Mouse (Mus musculus) G1E (cell line): Measurements from ENCODE around the gene Ppm1m. TPM values are rescaled to one million over a fixed set of nuclear protein-coding genes. Genes with fewer than 3 reads are reported as not detected.
A peak's percentile ranks its signal among the peaks of the same experiment; 100 is the strongest.

ENCODE experiments used
- ATAC-seq: 2 replicates; pipeline ENCODE4 v1.8.0; 2016; ENCODE audit warnings: mild to moderate bottlenecking; ENCODE audit not compliant: insufficient number of reproducible peaks, poor library complexity, low FRiP score, severe bottlenecking; ENCODE audit errors: extremely low read depth
- DNase-seq: peaks from one replicate; pipeline ENCODE4 v3.0.0; 2012; ENCODE audit warnings: low spot score
- H3K27me3 ChIP-seq: 2 replicates; pipeline ENCODE4 v1.6.1; 2012; ENCODE audit warnings: mild to moderate bottlenecking, low read length, inconsistent platforms; ENCODE audit not compliant: insufficient read depth
- H3K36me3 ChIP-seq: replicated peaks from 2 replicates; pipeline ENCODE3; 2012; ENCODE audit warnings: mild to moderate bottlenecking, inconsistent platforms
- H3K4me1 ChIP-seq: 2 replicates; pipeline ENCODE4 v1.6.1; 2012; ENCODE audit warnings: low read depth, low read length, inconsistent platforms, mixed read lengths; ENCODE audit not compliant: insufficient read depth
- H3K4me3 ChIP-seq: 2 replicates; pipeline ENCODE4 v1.5.1; 2012; ENCODE audit warnings: low read depth, mild to moderate bottlenecking, inconsistent platforms, low read length, moderate library complexity, mixed read lengths
- H3K9me3 ChIP-seq: replicated peaks from 2 replicates; pipeline ENCODE4 v1.6.1; 2012; ENCODE audit warnings: inconsistent platforms
- CTCF ChIP-seq: IDR thresholded peaks from 2 replicates; pipeline ENCODE4 v1.5.1; 2012; ENCODE audit warnings: low read depth, low read length, inconsistent platforms, mixed read lengths
- GATA1 ChIP-seq: IDR thresholded peaks from 2 replicates; pipeline ENCODE4 v1.6.1; 2012; ENCODE audit warnings: borderline replicate concordance, low read length, inconsistent platforms, mixed read lengths
- GATA2 ChIP-seq: IDR thresholded peaks from 2 replicates; pipeline ENCODE4 v1.6.1; 2012; ENCODE audit warnings: low read depth, low read length, inconsistent platforms, borderline replicate concordance
- POLR2AphosphoS5 ChIP-seq: IDR thresholded peaks from 2 replicates; pipeline ENCODE4 v1.6.1; 2012; ENCODE audit warnings: low read depth, low read length, inconsistent platforms; ENCODE audit not compliant: insufficient replicate concordance
- TAL1 ChIP-seq: conservative IDR thresholded peaks from 2 replicates; pipeline ENCODE4 v1.6.1; 2012; ENCODE audit warnings: low read depth, low read length, inconsistent platforms, mixed read lengths
- polyA plus RNA-seq: library from polyadenylated mRNA; stranded (reverse); fragments of >175 nt; gene quantifications from 2 replicates; pipeline ENCODE4 v1.2.3, GENCODE M21; 2012
- total RNA-seq, 2 experiments: library from RNA; stranded (forward) in 1 of 2; stranded (reverse) in 1 of 2; fragments of 200-1000 nt in 1 of 2; fragments of >200 nt in 1 of 2; fragmentation: Nextera tagmentation in 1 of 2; gene quantifications; 2 replicates each; pipeline ENCODE4 v1.2.3; 2014 to 2017

Ppm1m gene
- total and polyA plus RNA-seq, 3 experiments = 9.4 to 18.5 (median 14.4) TPM

DNA sequence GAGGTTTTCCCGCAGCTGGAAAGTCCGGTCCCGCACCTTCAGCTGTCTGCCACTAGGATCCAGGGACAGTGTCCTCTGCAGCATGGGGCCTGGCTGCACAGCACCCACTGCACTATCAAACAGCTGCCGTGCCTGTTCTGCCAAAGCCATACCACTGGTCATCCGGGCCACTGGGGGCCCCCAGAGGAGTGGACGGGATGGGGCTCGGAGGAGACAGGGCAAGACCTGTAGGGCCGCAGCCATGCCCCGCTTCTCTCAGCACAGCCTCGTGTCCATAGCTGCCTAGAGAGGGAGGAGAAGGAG is 42.0 kb downstream of the Ppm1m start:
- H3K36me3 ChIP-seq = peaks cover 24% of the 10 kb centered on the region
- DNase-seq (no peak), ATAC-seq (no peak)
- H3K9me3 ChIP-seq = no peaks in the 10 kb centered on the region
- TF ChIP-seq TAL1 (no peak), GATA2 (no peak), POLR2AphosphoS5 (no peak), GATA1 (no peak)
- H3K27me3 ChIP-seq = peaks cover 5% of the 10 kb centered on the region; the same call in 1 of the 2 replicates
- peaks cover 21% of the 10 kb centered on the region for H3K4me1 ChIP-seq
- H3K4me3 ChIP-seq = no peak overlapping the region

DNA sequence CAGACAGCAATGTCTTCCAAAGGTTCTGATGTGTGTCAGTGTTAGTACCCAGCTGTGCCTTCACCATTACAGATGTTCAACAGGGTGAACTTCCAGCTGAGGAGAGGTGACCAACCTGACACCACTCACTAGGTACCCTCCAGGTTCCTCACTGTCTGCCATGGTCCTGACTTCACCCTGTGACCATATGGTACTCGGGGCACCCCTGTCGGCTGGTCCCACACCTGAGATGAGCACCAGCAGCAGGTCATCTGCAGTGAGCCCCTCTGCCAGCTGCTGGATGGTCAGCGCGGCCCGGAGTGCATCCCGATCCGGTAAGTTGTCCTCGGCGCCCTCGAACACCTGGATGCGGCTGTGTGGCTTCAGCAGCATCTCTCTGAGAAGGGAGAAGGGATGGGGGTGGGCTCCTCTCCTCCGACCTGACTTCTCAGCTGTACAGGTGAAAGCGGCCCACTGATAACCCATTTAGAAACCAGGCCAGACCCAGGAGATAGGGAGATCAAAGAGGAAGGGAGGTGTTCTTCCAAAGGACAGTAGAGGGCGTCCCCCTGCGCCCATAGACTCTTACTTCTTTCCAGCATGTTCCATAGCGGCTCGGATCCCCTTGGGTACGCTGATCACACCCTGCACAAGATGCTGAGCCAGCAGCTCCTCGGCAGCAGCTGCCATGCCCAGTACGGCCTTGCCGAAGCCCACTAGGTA is 42.5 kb downstream of the Ppm1m start:
- DNase-seq (no peak), ATAC-seq (no peak)
- H3K36me3 ChIP-seq = peaks cover 24% of the 10 kb centered on the region
- peaks cover 5% of the 10 kb centered on the region; the same call in 1 of the 2 replicates for H3K27me3 ChIP-seq
- H3K9me3 ChIP-seq = no peaks in the 10 kb centered on the region
- peaks cover 21% of the 10 kb centered on the region for H3K4me1 ChIP-seq
- TF ChIP-seq GATA2 (no peak), GATA1 (no peak), TAL1 (no peak), CTCF (no peak), POLR2AphosphoS5 (no peak)
- no peak overlapping the region for H3K4me3 ChIP-seq

DNA sequence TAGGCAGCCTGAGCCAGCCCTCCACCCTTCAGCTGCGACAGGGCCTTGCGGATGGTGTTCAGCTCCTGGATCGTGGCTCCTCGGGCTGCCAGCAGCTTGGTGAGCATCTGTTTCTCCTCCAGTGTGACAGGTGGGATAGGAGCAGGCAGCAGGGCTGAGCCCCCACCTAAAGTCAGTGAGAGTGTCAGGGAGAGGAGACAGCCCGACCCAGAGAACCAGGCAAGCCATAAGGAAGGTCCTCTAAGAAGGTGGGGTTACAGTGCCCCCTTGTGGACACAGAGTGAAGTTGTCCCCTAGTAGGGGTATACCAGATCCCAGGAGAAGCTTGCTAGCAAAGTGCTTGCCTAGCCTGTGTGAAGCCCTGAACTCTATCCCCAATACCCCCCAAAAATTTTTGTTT is 43.1 kb downstream of the Ppm1m start:
- Histone ChIP-seq H3K4me3 (no peak overlapping the region), H3K9me3 (no peaks in the 10 kb centered on the region), H3K36me3 (peaks cover 24% of the 10 kb centered on the region), H3K4me1 (peaks cover 21% of the 10 kb centered on the region), H3K27me3 (peaks cover 5% of the 10 kb centered on the region; the same call in 1 of the 2 replicates)
- DNase-seq = peak; percentile 60
- ATAC-seq = peak; percentile 23; the same call in 1 of the 2 replicates
- TF ChIP-seq TAL1 = no peak
- peak; percentile 81 for TF ChIP-seq CTCF
- TF ChIP-seq POLR2AphosphoS5 = no peak

DNA sequence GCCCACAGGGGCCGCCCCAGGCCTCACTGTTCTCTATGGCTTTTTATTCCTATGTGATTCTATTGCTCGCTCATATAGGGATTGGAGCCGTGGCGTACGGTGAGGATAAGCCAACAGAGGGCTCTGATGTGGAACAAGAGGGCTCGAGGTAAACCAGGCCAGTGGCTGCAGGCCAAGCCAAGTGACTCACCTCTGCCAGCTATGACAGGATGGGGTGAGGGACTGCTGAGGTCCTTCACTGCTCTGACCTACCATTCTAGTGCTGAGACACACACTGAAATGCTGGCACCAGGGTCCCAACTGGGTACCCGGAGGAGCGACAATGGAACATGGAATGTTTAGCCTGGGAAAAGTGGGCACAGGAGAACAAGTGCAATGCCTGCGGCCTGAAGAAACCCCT is 45.4 kb downstream of the Ppm1m start:
- TF ChIP-seq GATA2 = no peak
- TF ChIP-seq POLR2AphosphoS5 = no peak
- no peak for TF ChIP-seq CTCF
- no peak for TF ChIP-seq TAL1
- no peak for TF ChIP-seq GATA1
- no peak overlapping the region for H3K4me3 ChIP-seq
- H3K27me3 ChIP-seq = peaks cover 21% of the 10 kb centered on the region
- peaks cover 13% of the 10 kb centered on the region for H3K4me1 ChIP-seq
- DNase-seq = no peak
- no peaks in the 10 kb centered on the region for H3K9me3 ChIP-seq
- H3K36me3 ChIP-seq = peaks cover 24% of the 10 kb centered on the region
- ATAC-seq = no peak

DNA sequence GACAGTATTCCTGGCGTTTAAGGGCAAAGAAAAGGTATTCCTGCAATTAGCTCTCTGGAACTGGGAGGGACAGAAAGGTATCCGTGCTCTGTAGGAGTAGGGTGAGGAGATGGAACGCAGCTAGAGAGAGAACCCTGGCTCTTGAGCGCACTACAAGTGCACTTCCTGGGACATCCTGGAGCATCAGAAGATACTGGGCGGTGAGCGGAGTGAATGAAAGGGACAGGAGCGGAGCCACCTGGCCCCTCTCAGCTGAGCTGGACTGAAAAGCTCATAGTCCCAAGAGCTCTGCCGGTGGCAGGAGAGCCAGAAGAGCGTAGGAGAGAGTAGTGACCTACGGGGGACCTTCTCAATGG is 50.2 kb downstream of the Ppm1m start:
- Histone ChIP-seq H3K9me3 (no peaks in the 10 kb centered on the region), H3K36me3 (no peaks in the 10 kb centered on the region), H3K27me3 (peaks cover 47% of the 10 kb centered on the region), H3K4me1 (no peaks in the 10 kb centered on the region), H3K4me3 (no peak overlapping the region)
- ATAC-seq (no peak), DNase-seq (no peak)
- no peak for TF ChIP-seq GATA1
- no peak for TF ChIP-seq CTCF
- TF ChIP-seq GATA2 = no peak
- TF ChIP-seq POLR2AphosphoS5 = no peak
- no peak for TF ChIP-seq TAL1

DNA sequence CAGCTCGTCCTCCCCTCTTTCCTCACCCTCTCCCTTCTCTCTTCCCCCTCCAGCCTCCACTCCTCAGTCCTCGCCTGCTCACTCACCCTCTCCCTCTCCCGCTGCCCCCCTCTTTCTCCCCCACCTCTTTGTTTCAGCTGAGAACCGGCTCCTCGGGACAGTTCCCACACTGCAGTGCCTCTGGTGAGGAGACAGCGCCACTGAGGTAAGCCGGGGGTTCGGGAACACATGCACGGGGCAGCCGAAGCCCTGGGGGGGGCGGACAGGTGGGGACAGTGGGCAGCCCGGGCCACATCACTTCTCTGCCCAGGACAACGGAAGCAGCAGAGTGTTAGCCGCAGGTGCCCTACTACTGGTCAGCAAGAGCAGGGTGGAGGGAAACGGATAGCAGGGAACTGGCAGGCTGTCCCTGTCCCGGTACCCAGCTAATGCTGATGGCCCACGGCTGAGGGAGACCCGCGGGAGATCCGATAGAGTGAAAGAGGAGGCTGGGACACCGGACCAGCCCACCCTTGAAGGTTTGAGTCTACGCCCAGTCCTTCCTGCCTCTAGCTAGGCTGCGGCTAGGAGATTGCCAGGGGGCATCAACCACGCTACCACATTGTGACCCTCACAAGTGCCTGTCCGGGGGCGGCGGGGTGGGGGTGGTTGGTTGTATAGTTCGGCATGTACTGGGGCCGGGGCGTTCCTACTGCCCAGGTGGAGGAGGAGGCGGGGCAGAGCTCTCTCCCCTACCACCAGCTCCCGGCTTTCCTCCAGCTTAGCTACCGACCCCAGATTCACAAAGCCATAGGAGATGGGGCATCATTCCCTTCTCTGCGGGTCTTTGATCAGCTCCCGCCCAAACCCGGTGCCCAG is 50.8 kb downstream of the Ppm1m start:
- no peak overlapping the region for H3K4me3 ChIP-seq
- ATAC-seq (no peak), DNase-seq (no peak)
- no peaks in the 10 kb centered on the region for H3K9me3 ChIP-seq
- TF ChIP-seq GATA2 (no peak), POLR2AphosphoS5 (no peak), TAL1 (no peak), GATA1 (no peak), CTCF (no peak)
- no peaks in the 10 kb centered on the region for H3K36me3 ChIP-seq
- H3K27me3 ChIP-seq = peaks cover 49% of the 10 kb centered on the region
- H3K4me1 ChIP-seq = no peaks in the 10 kb centered on the region
